8 mouse cellular contexts compared by ENCODE assay signal in the genomic region with DNA sequence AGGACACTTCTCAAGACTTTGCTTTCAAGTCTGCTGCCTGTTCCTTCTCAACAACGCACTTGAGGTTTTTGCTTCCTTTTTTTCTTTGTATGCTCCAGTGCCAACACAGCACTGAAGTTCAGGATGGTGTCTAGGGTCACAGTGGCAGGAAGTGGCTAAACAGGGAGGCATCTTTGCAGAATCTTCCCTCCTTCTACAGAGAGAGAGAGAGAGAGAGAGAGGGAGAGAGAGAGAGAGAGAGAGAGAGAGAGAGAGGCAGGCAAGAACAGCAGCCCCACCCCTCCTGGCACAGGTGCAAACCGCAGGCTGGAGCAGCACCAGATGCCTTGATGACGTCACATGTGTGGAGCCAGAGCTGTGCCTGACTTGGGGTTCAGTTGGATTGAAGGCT.
A peak's percentile ranks its signal among the peaks of the same experiment; 100 is the strongest.
DNase-seq lines count a peak whose midpoint lies in the region; ATAC-seq and TF ChIP-seq lines count a peak whose summit lies in the region.

No protein-coding gene starts in this region.

- H3K4me3 ChIP-seq in midbrain, embryonic 11.5 days (ENCODE audit: low read depth, low read length): no peak overlapping the region
- no peak overlapping the region for H3K4me3 ChIP-seq in midbrain, embryonic 13.5 days (replicated peaks)
- H3K4me3 ChIP-seq in heart, embryonic 10.5 days: no peak overlapping the region
- H3K4me3 ChIP-seq in liver, adult 2 months (ENCODE audit: insufficient read depth, low read depth, low read length): no peak overlapping the region
- no peak overlapping the region for H3K4me3 ChIP-seq in cerebellum, adult 2 months (replicated peaks; ENCODE audit: insufficient read depth, low read depth, low read length)

- no peaks in the 10 kb centered on the region for H3K79me2 ChIP-seq in liver, adult 2 months (ENCODE audit: control insufficient read depth, insufficient read depth, low read length)

- DNase-seq in midbrain, embryonic 11.5 days (ENCODE audit: low spot score, missing footprints): peak; percentile 82
- DNase-seq in brain, embryonic 14.5 days (ENCODE audit: low read depth): peak; percentile 69
- peak; percentile 65 for DNase-seq in heart, embryonic 10.5 days (ENCODE audit: low spot score)
- peak; percentile 92 to 93 for DNase-seq in kidney, adult 8-10 months
- peak; percentile 80 for DNase-seq in liver, adult 2 months (ENCODE audit: extremely low read depth, low read depth, low spot score)
- DNase-seq in right cerebral cortex, postnatal 36 days (ENCODE audit: low spot score in 2 of 2): peak; percentile 31 to 46
- DNase-seq in cerebellum, adult 2 months: no peak

- no peak for ATAC-seq in midbrain, embryonic 11.5 days (ENCODE audit: low FRiP score)
- ATAC-seq in midbrain, embryonic 13.5 days: no peak

- peaks cover 3% of the 10 kb centered on the region for H3K27me3 ChIP-seq in midbrain, embryonic 11.5 days (ENCODE audit: control insufficient read depth, insufficient read depth, low read length)
- peaks cover 13% of the 10 kb centered on the region; the same call in 1 of the 2 replicates for H3K27me3 ChIP-seq in midbrain, embryonic 13.5 days
- no peaks in the 10 kb centered on the region; the same call in 1 of the 2 replicates for H3K27me3 ChIP-seq in heart, embryonic 10.5 days (ENCODE audit: insufficient read depth, poor library complexity, severe bottlenecking)
- no peaks in the 10 kb centered on the region for H3K27me3 ChIP-seq in liver, adult 2 months (ENCODE audit: control insufficient read depth, insufficient read depth, low read length)
- H3K27me3 ChIP-seq in cerebellum, adult 2 months (ENCODE audit: control insufficient read depth, insufficient read depth, low read length): no peaks in the 10 kb centered on the region

- H3K9me3 ChIP-seq in midbrain, embryonic 11.5 days (ENCODE audit: control insufficient read depth, low read length): no peaks in the 10 kb centered on the region
- H3K9me3 ChIP-seq in midbrain, embryonic 13.5 days: no peaks in the 10 kb centered on the region; the same call in 1 of the 2 replicates
- H3K9me3 ChIP-seq in heart, embryonic 10.5 days: no peaks in the 10 kb centered on the region

- no peak for TF ChIP-seq POLR2A in brain, embryonic 14.5 days (IDR thresholded peaks at IDR 0.05; ENCODE audit: borderline replicate concordance, extremely low read depth, insufficient read depth, insufficient read length, poor library complexity, severe bottlenecking)
- TF ChIP-seq POLR2A in liver, adult 2 months (IDR thresholded peaks at IDR 0.05; ENCODE audit: extremely low read depth, insufficient read depth, low read length): no peak
- TF ChIP-seq POLR2A in cerebellum, adult 2 months (IDR thresholded peaks at IDR 0.05; ENCODE audit: borderline replicate concordance, insufficient read depth, low read length): no peak

- 19% methylated on average over 3 of the region's 3 CpGs for WGBS in midbrain, embryonic 11.5 days
- WGBS in midbrain, embryonic 13.5 days: 18% methylated on average over 3 of the region's 3 CpGs
- WGBS in heart, embryonic 10.5 days: 27% methylated on average over 3 of the region's 3 CpGs
- WGBS in liver, adult 2 months: 10% methylated on average over 3 of the region's 3 CpGs
- WGBS in cerebellum, adult 2 months: 45% methylated on average over 3 of the region's 3 CpGs

- no peak overlapping the region for H3K4me2 ChIP-seq in midbrain, embryonic 11.5 days
- H3K4me2 ChIP-seq in midbrain, embryonic 13.5 days (replicated peaks): no peak overlapping the region

- no peaks in the 10 kb centered on the region for H3K36me3 ChIP-seq in midbrain, embryonic 11.5 days (ENCODE audit: control insufficient read depth, insufficient read depth, low read length)
- H3K36me3 ChIP-seq in midbrain, embryonic 13.5 days: no peaks in the 10 kb centered on the region
- H3K36me3 ChIP-seq in heart, embryonic 10.5 days: no peaks in the 10 kb centered on the region
- no peaks in the 10 kb centered on the region for H3K36me3 ChIP-seq in liver, adult 2 months (ENCODE audit: control insufficient read depth, insufficient read depth, low read length)

- no peak overlapping the region for H3K27ac ChIP-seq in midbrain, embryonic 11.5 days (ENCODE audit: low read depth, low read length)
- H3K27ac ChIP-seq in midbrain, embryonic 13.5 days: no peak overlapping the region
- no peak overlapping the region; the same call in 1 of the 2 replicates for H3K27ac ChIP-seq in heart, embryonic 10.5 days
- no peak overlapping the region for H3K27ac ChIP-seq in liver, adult 2 months (replicated peaks; ENCODE audit: insufficient read depth, low read depth, low read length)
- no peak overlapping the region for H3K27ac ChIP-seq in cerebellum, adult 2 months (ENCODE audit: insufficient read depth, low read length)

- no peak overlapping the region for H3K9ac ChIP-seq in midbrain, embryonic 11.5 days (ENCODE audit: low read length)
- H3K9ac ChIP-seq in midbrain, embryonic 13.5 days (replicated peaks): no peak overlapping the region
- no peak overlapping the region for H3K9ac ChIP-seq in liver, adult 2 months (ENCODE audit: low read depth, low read length)

- TF ChIP-seq CTCF in brain, embryonic 14.5 days (IDR thresholded peaks at IDR 0.05; ENCODE audit: borderline replicate concordance, extremely low read depth, insufficient read depth, insufficient read length): no peak
- no peak for TF ChIP-seq CTCF in liver, adult 2 months (IDR thresholded peaks at IDR 0.05; ENCODE audit: low read depth, low read length)
- TF ChIP-seq CTCF in cerebellum, adult 2 months (IDR thresholded peaks at IDR 0.05; ENCODE audit: borderline replicate concordance, insufficient read depth, low read depth, low read length): no peak

- H3K4me1 ChIP-seq in midbrain, embryonic 11.5 days (ENCODE audit: control insufficient read depth, insufficient read depth, low read length): peaks cover 5% of the 10 kb centered on the region; the same call in 1 of the 2 replicates
- H3K4me1 ChIP-seq in midbrain, embryonic 13.5 days (replicated peaks): peaks cover 13% of the 10 kb centered on the region
- peaks cover 41% of the 10 kb centered on the region for H3K4me1 ChIP-seq in heart, embryonic 10.5 days
- peaks cover 5% of the 10 kb centered on the region for H3K4me1 ChIP-seq in liver, adult 2 months (ENCODE audit: control insufficient read depth, insufficient read depth, low read length)
- H3K4me1 ChIP-seq in cerebellum, adult 2 months (ENCODE audit: control insufficient read depth, insufficient read depth, low read length): peaks cover 12% of the 10 kb centered on the region; the same call in 1 of the 2 replicates

Comparison
In these comparisons a context has a peak if more than half of its experiments do, and no peak if none do; other contexts are left out.
1. DNase-seq: peak in midbrain, embryonic 11.5 days (single experiment), brain, embryonic 14.5 days (single experiment), heart, embryonic 10.5 days (single experiment), kidney, adult 8-10 months (2 of 2), liver, adult 2 months (single experiment) and right cerebral cortex, postnatal 36 days (2 of 2); none in cerebellum, adult 2 months (0 of 2).